Mouse (Mus musculus): ENCODE results near the gene Fsd1.

GRCm38 (mm10) chr17:55959946-55960740 is 26.2 kb upstream of the Fsd1 start:
- TF ChIP-seq CTCF (IDR thresholded peaks at IDR 0.05): no peak
- no peak for TF ChIP-seq EP300 (IDR thresholded peaks at IDR 0.05)

All from lung, postnatal 0 days (tissue).